Mouse (Mus musculus): ENCODE measurements around the gene Cops8. TPM values are rescaled to one million over a fixed set of nuclear protein-coding genes. Genes with fewer than 3 reads are reported as not detected.

Cops8 gene
- 156 and 160 TPM in 2 replicates for polyA plus RNA-seq (2015; fragmentation: Nextera tagmentation; extraction: Ambion mirVana)

DNA sequence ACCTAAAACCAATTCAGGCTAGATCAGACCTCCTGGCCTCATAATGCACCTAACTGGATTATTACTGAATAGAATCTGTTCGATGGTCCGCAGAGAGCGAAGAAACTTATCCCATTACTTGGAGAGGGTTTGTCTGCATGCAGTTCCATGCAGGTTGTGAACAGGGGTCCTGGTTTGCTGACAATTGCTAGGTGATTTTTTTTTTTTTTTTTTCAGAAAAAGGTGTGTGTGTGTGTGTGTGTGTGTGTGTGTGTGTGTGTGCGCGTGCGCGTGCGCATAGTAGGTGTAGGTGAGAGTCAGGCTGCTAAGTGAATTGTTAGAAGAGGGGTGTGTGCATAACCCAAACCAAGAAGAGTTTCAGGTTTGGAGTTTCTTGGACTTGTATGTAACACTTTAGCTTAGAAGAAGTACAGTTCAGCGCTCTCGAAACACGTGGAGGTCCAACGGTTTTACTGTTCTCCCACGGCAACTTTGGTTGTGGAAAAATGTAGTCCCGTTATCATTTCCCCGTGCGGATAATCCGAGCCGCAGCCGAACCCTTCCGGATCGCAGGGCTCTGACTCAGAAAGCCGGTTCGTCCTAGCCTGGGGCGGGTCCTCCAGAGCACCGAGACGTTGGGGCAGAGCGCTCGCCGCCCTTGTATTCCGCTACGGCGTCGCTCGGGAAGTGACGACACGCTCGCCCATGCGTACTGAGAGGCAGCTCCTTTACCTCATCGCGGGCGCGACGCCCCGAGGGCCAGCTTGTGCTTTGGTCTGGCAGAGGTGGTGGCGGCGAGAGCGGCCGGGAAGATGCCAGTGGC, at the start of gene Cops8:
Gene Cops8, plus strand, starts transcription at position 223 of the 802 bp plus-strand sequence.
- peak; percentile 97 for ATAC-seq (ENCODE audit: insufficient number of reproducible peaks, low FRiP score, low TSS enrichment, low read depth)
- Histone ChIP-seq H3K27me3 (no peaks in the 10 kb centered on the region), H3K9ac (peak within 1 kb of the TSS; percentile 83), H3K4me3 (peak within 1 kb of the TSS; percentile 83), H3K27ac (peak within 1 kb of the TSS; percentile 79), H3K9me3 (no peaks in the 10 kb centered on the region), H3K36me3 (peaks cover 26% of the 10 kb centered on the region), H3K4me2 (peak within 1 kb of the TSS; percentile 63), H3K4me1 (peaks cover 3% of the 10 kb centered on the region)
- WGBS = 5% methylated on average over 48 of the region's 48 CpGs

- no peak for ATAC-seq (ENCODE audit: insufficient number of reproducible peaks, low FRiP score, low TSS enrichment, low read depth)
- H3K27me3 ChIP-seq = no peaks in the 10 kb centered on the region
- no peak overlapping the region for H3K27ac ChIP-seq
- 85% methylated on average over 1 of the region's 1 CpGs for WGBS
- no peaks in the 10 kb centered on the region for H3K36me3 ChIP-seq
- H3K9ac ChIP-seq = no peak overlapping the region
- peaks cover 15% of the 10 kb centered on the region for H3K4me1 ChIP-seq
- no peak overlapping the region for H3K4me2 ChIP-seq
- H3K9me3 ChIP-seq = no peaks in the 10 kb centered on the region
- H3K4me3 ChIP-seq = no peak overlapping the region
Measured at GRCm38 (mm10) chr1:90557140-90557539, 45.6 kb upstream of the Cops8 start.

DNA sequence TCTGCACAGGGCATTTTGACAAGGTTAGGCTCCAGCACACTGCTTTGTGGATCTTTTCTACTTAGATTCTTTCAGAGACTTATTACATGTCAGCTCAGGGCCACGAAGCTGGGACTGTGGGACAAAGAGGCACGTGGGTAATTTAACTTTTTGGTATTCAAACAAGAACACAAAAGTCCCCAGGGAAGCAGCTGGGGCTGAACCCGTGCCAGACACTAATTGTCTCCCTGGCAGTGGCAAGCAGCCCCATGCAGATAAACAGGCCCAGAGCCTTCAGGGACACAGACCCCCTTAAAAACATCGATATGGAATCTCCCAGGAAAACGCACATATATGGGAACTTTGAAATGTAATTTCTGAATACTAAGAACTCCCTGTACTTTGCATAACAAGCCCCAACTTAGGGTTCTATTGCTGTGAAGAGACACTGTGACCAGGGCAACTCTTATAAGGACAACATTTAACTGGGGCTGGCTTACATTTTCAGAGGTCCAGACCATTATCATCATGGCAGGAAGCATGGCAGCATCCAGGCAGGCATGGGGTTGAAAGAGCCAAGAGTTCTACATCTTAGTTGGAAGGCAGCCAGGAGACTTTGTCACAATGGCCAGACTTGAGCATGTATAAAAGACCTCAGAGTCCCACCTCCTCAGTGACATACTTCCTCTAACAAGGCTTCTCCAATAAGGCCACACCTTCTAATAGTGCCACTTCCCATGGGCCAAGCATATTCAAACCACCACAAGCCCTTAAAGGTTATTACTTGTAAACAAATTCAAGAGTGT, 41.6 kb upstream of the Cops8 start:
- 0 out of 2 replicates have a peak, but pooled peaks cover 3% of the 10 kb centered on the region for H3K4me1 ChIP-seq
- 43% methylated on average over 5 of the region's 5 CpGs for WGBS
- H3K27me3 ChIP-seq = no peaks in the 10 kb centered on the region
- H3K27ac ChIP-seq = no peak overlapping the region
- H3K4me2 ChIP-seq = no peak overlapping the region
- no peaks in the 10 kb centered on the region for H3K36me3 ChIP-seq
- no peaks in the 10 kb centered on the region for H3K9me3 ChIP-seq
- no peak overlapping the region for H3K4me3 ChIP-seq
- H3K9ac ChIP-seq = no peak overlapping the region
- ATAC-seq (ENCODE audit: insufficient number of reproducible peaks, low FRiP score, low TSS enrichment, low read depth) = no peak

- Histone ChIP-seq H3K9me3 (no peaks in the 10 kb centered on the region), H3K27ac (no peak overlapping the region), H3K4me2 (no peak overlapping the region), H3K4me3 (no peak overlapping the region), H3K4me1 (peaks cover 13% of the 10 kb centered on the region), H3K36me3 (no peaks in the 10 kb centered on the region), H3K9ac (no peak overlapping the region), H3K27me3 (no peaks in the 10 kb centered on the region)
- ATAC-seq (ENCODE audit: insufficient number of reproducible peaks, low FRiP score, low TSS enrichment, low read depth) = no peak
- 72% methylated on average over 3 of the region's 3 CpGs for WGBS
Measured at GRCm38 (mm10) chr1:90563945-90564344, 38.8 kb upstream of the Cops8 start.

DNA sequence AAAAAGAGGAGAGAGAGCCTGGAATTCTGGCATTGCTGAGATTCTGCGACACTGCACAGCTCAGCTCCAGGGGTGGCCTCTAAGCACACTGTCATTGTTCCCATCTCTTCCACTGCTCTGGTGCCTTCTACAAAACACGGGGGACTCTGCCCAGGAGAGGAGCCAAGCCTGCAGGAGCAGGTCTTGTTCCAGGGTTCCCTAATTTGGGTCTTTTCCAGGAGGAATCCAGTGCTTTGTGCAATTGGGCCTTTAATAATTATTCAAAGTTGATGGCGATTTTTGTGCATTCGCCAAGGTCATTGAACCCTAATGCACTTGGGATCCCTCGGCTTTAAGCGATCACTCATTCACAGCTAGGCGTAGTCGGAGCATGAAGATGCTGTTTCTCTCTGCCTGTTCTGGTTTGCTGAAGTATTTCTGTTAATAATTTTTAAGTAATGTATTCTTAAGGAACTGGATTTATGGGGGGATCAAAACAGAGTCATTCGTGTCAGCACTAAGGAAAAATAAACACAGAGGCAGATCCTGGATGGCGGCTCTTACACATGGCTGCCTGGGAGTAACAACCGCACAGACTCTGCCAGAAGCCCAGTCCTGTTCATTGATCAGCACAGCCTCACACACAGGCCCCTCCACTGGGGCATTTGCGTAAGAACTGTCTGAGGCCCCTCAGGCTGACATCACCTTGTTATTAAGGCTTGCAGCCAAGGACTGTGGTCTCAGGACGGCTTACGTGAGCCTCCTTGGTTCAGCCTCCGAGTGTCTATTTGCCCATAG, 35.9 kb upstream of the Cops8 start:
- peaks cover 10% of the 10 kb centered on the region for H3K4me1 ChIP-seq
- H3K4me3 ChIP-seq = no peak overlapping the region
- H3K36me3 ChIP-seq = no peaks in the 10 kb centered on the region
- peak overlapping the region; percentile 17; the same call in 1 of the 2 replicates for H3K27ac ChIP-seq
- WGBS = 54% methylated on average over 15 of the region's 15 CpGs
- no peak overlapping the region for H3K9ac ChIP-seq
- no peak overlapping the region for H3K4me2 ChIP-seq
- no peaks in the 10 kb centered on the region for H3K27me3 ChIP-seq
- no peaks in the 10 kb centered on the region for H3K9me3 ChIP-seq
- ATAC-seq (ENCODE audit: insufficient number of reproducible peaks, low FRiP score, low TSS enrichment, low read depth) = no peak

DNA sequence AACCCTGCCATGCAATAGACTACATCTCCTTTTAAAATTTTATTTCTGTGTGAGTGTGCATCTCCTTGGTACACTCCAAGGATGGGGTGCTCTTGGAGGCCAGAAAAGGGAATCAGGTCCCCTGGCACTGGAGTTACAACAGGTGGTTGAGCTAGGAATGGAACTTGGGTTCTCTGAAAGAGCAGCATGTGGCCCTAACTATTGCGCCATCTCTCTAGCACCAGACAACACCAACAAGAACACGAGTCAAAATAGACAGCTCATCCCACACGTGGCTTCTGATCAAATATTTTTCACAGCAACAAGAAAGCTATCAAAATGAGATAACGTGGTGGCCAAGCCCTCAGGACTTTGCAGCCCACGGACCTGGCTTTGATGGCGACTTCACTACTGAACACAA, 28.9 kb upstream of the Cops8 start:
- WGBS = 84% methylated on average over 6 of the region's 6 CpGs
- Histone ChIP-seq H3K4me3 (no peak overlapping the region), H3K4me1 (no peaks in the 10 kb centered on the region), H3K9me3 (no peaks in the 10 kb centered on the region), H3K36me3 (no peaks in the 10 kb centered on the region), H3K4me2 (no peak overlapping the region), H3K27ac (no peak overlapping the region), H3K9ac (no peak overlapping the region), H3K27me3 (no peaks in the 10 kb centered on the region)
- no peak for ATAC-seq (ENCODE audit: insufficient number of reproducible peaks, low FRiP score, low TSS enrichment, low read depth)

- ATAC-seq (ENCODE audit: insufficient number of reproducible peaks, low FRiP score, low TSS enrichment, low read depth) = no peak
- Histone ChIP-seq H3K27me3 (no peaks in the 10 kb centered on the region), H3K4me2 (no peak overlapping the region), H3K4me3 (no peak overlapping the region), H3K9ac (no peak overlapping the region), H3K27ac (no peak overlapping the region), H3K4me1 (no peaks in the 10 kb centered on the region), H3K9me3 (no peaks in the 10 kb centered on the region), H3K36me3 (no peaks in the 10 kb centered on the region)
- WGBS = 80% methylated on average over 3 of the region's 3 CpGs
Measured at GRCm38 (mm10) chr1:90574845-90575244, 27.9 kb upstream of the Cops8 start.

DNA sequence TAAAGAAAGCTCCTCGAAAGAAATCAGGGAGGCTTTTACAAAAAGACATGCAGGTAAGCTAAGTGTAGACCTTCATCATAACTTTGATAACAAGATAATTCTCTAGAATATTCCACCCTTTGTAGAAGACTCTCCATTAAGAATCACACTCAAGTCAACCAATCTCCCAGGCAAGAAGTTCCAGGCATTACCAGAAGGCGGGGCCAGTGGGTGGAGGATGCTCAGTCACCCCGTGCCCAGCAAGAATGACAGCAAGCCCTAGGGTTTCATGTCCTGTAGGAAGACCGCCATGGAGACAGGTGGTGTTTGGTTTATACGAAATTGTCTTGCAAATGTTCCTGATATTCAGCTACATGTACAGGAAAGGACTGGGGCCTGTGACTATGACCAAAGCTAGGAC, 25.4 kb upstream of the Cops8 start:
- Histone ChIP-seq H3K4me3 (no peak overlapping the region), H3K4me2 (no peak overlapping the region), H3K4me1 (peaks cover 4% of the 10 kb centered on the region; the same call in 1 of the 2 replicates), H3K9ac (no peak overlapping the region), H3K27me3 (no peaks in the 10 kb centered on the region), H3K27ac (no peak overlapping the region), H3K36me3 (no peaks in the 10 kb centered on the region), H3K9me3 (no peaks in the 10 kb centered on the region)
- ATAC-seq (ENCODE audit: insufficient number of reproducible peaks, low FRiP score, low TSS enrichment, low read depth) = no peak
- WGBS = 73% methylated on average over 5 of the region's 5 CpGs

- H3K27me3 ChIP-seq = no peaks in the 10 kb centered on the region
- H3K9ac ChIP-seq = no peak overlapping the region
- no peak overlapping the region for H3K4me3 ChIP-seq
- no peak overlapping the region for H3K27ac ChIP-seq
- no peak overlapping the region for H3K4me2 ChIP-seq
- H3K4me1 ChIP-seq = peaks cover 4% of the 10 kb centered on the region; the same call in 1 of the 2 replicates
- H3K9me3 ChIP-seq = no peaks in the 10 kb centered on the region
- WGBS = 72% methylated on average over 7 of the region's 7 CpGs
- no peaks in the 10 kb centered on the region for H3K36me3 ChIP-seq
- no peak for ATAC-seq (ENCODE audit: insufficient number of reproducible peaks, low FRiP score, low TSS enrichment, low read depth)
Measured at GRCm38 (mm10) chr1:90582635-90583034, 20.1 kb upstream of the Cops8 start.

- no peak overlapping the region for H3K27ac ChIP-seq
- H3K9ac ChIP-seq = no peak overlapping the region
- H3K9me3 ChIP-seq = no peaks in the 10 kb centered on the region
- H3K4me1 ChIP-seq = peaks cover 14% of the 10 kb centered on the region
- 52% methylated on average over 9 of the region's 9 CpGs for WGBS
- ATAC-seq (ENCODE audit: insufficient number of reproducible peaks, low FRiP score, low TSS enrichment, low read depth) = no peak
- H3K27me3 ChIP-seq = no peaks in the 10 kb centered on the region; the same call in 1 of the 2 replicates
- no peak overlapping the region for H3K4me2 ChIP-seq
- H3K36me3 ChIP-seq = no peaks in the 10 kb centered on the region
- H3K4me3 ChIP-seq = no peak overlapping the region
Measured at GRCm38 (mm10) chr1:90588021-90588734, 14.6 kb upstream of the Cops8 start.

DNA sequence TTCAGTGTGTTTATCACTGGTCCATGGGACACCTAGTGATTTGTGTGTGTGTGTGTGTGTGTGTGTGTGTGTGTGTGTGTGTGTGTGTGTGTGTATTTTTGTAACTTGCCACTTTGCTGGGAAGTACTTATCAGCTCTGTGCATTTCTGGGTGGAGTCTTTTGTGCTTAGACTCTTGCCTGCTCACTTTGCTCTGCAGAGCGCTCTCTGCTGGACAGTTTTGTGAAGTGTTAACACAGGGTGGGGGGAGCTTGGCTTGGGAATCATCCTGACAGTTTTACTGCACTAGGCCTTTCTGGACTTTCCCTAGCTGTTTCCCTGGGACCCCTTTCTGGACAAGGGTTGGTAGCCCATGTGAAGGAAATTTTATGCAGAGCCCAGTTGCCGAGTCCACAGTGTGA, 12.0 kb upstream of the Cops8 start:
- no peak for ATAC-seq (ENCODE audit: insufficient number of reproducible peaks, low FRiP score, low TSS enrichment, low read depth)
- Histone ChIP-seq H3K4me1 (peaks cover 14% of the 10 kb centered on the region), H3K36me3 (no peaks in the 10 kb centered on the region)

More for the DNA sequence above, 12.0 kb upstream of the Cops8 start:
- Histone ChIP-seq H3K9me3 (no peaks in the 10 kb centered on the region), H3K4me2 (no peak overlapping the region), H3K9ac (no peak overlapping the region), H3K27me3 (peaks cover 12% of the 10 kb centered on the region; the same call in 1 of the 2 replicates), H3K27ac (no peak overlapping the region), H3K4me3 (no peak overlapping the region)
- 29% methylated on average over 2 of the region's 2 CpGs for WGBS
